Mouse (Mus musculus) granulocyte monocyte progenitor cell, adult 5-6 weeks (primary cell): ENCODE measurements around the gene Rnf216. TPM values are rescaled to one million over a fixed set of nuclear protein-coding genes. Genes with fewer than 3 reads are reported as not detected.

ENCODE experiments used
- total RNA-seq, 2 experiments: library from RNA; stranded (forward) in 1 of 2; stranded (reverse) in 1 of 2; fragments of 200-712, 200-1000 nt in 1 of 2; fragments of >200 nt in 1 of 2; fragmentation: Nextera tagmentation in 1 of 2; gene quantifications; 2 replicates each; pipeline ENCODE4 v1.2.3; 2014 to 2017

Gene Rnf216
- total RNA-seq, 2 experiments from 2014 or later, result 33.1 to 41.1 TPM

Other genes starting within 250 kb of the Rnf216 start
- gene Fbxl18, start 217.6 kb downstream of the Rnf216 start, total RNA-seq (2014; fragmentation: Nextera tagmentation), result 4.0 and 4.1 TPM in 2 replicates
- gene Fbxl18, start 217.6 kb downstream of the Rnf216 start, total RNA-seq (2017), result 1.7 and 2.4 TPM in 2 replicates
- 2,571 and 3,677 TPM in 2 replicates for gene Actb, start 206.2 kb downstream of the Rnf216 start, total RNA-seq (2014; fragmentation: Nextera tagmentation)
- gene Actb, start 206.2 kb downstream of the Rnf216 start, total RNA-seq (2017), result 2,475 and 4,369 TPM in 2 replicates
- gene Fscn1, start 152.7 kb downstream of the Rnf216 start, total RNA-seq (2014; fragmentation: Nextera tagmentation), result not detected in 2 replicates
- not detected in 2 replicates for gene Fscn1, start 152.7 kb downstream of the Rnf216 start, total RNA-seq (2017)
- gene Olfr718-ps1, start 34.6 kb upstream of the Rnf216 start, total RNA-seq (2014; fragmentation: Nextera tagmentation), result 0.19 TPM in 1 of 2 replicates, not detected in the other
- gene Olfr718-ps1, start 34.6 kb upstream of the Rnf216 start, total RNA-seq (2017), result not detected in 2 replicates
- 7.9 and 10.9 TPM in 2 replicates for gene Rbak, start 67.8 kb upstream of the Rnf216 start, total RNA-seq (2014; fragmentation: Nextera tagmentation)
- 10.3 and 14.3 TPM in 2 replicates for gene Rbak, start 67.8 kb upstream of the Rnf216 start, total RNA-seq (2017)
- not detected in 2 replicates for gene Spdye4b, start 68.0 kb upstream of the Rnf216 start, total RNA-seq (2014; fragmentation: Nextera tagmentation)
- gene Spdye4b, start 68.0 kb upstream of the Rnf216 start, total RNA-seq (2017), result not detected in 2 replicates
- not detected in 2 replicates for gene Spdye4a, start 113.9 kb upstream of the Rnf216 start, total RNA-seq (2014; fragmentation: Nextera tagmentation)
- not detected in 2 replicates for gene Spdye4a, start 113.9 kb upstream of the Rnf216 start, total RNA-seq (2017)
- 7.6 and 8.6 TPM in 2 replicates for gene Zfp12, start 122.2 kb upstream of the Rnf216 start, total RNA-seq (2014; fragmentation: Nextera tagmentation)
- 10.6 and 12.6 TPM in 2 replicates for gene Zfp12, start 122.2 kb upstream of the Rnf216 start, total RNA-seq (2017)
- 2.8 and 3.5 TPM in 2 replicates for gene Zfp316, start 157.0 kb upstream of the Rnf216 start, total RNA-seq (2014; fragmentation: Nextera tagmentation)
- gene Zfp316, start 157.0 kb upstream of the Rnf216 start, total RNA-seq (2017), result 2.7 and 3.5 TPM in 2 replicates
- not detected in 2 replicates for gene Zfp853, start 180.6 kb upstream of the Rnf216 start, total RNA-seq (2014; fragmentation: Nextera tagmentation)
- gene Zfp853, start 180.6 kb upstream of the Rnf216 start, total RNA-seq (2017), result not detected in 2 replicates
- 40.5 and 47.3 TPM in 2 replicates for gene E130309D02Rik, start 202.4 kb upstream of the Rnf216 start, total RNA-seq (2014; fragmentation: Nextera tagmentation)
- 16.5 and 22.4 TPM in 2 replicates for gene E130309D02Rik, start 202.4 kb upstream of the Rnf216 start, total RNA-seq (2017)
- gene Zdhhc4, start 216.3 kb upstream of the Rnf216 start, total RNA-seq (2014; fragmentation: Nextera tagmentation), result 57.9 and 81.0 TPM in 2 replicates
- 38.5 and 49.2 TPM in 2 replicates for gene Zdhhc4, start 216.3 kb upstream of the Rnf216 start, total RNA-seq (2017)
- gene Grid2ip, start 244.3 kb upstream of the Rnf216 start, total RNA-seq (2014; fragmentation: Nextera tagmentation), result not detected in 2 replicates
- gene Grid2ip, start 244.3 kb upstream of the Rnf216 start, total RNA-seq (2017), result not detected in 2 replicates